Mouse (Mus musculus): ENCODE measurements at regions not wholly inside any gene's neighbourhood (a gene's known extent, or its start where the extent isn't known, plus 50 kb on each side); places are given as distances from the start of the nearest gene placed in this dataset.

GRCm38 (mm10) chrX:145848937-145849783 is 344.2 kb upstream of the Amot start:
- peak; percentile 90 for DNase-seq
- intact Hi-C loops (cut with DNase I), result no loop called here

DNA sequence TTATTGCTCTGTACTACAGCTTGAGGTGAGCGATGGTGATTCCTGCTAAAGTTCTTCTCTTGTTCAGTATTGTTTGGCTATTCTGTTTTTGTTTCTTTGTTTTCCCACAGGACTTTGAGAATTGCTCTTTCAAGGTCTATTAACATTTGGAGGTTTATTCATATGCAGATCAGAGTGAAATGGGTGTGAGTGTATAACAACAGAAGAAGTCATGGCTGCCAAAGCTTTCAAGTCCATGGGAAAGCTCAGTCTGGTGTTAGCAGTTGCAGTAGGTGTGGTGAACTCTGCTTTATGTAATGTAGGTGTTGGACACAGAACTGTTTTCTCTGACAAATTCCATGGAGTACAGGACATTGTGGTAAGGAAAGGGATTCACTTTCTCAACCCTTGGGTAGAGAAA is 328.1 kb upstream of the Amot start:
- no peak for DNase-seq
- intact Hi-C loops (cut with DNase I), result no loop called here

- no peak for DNase-seq
- intact Hi-C loops (cut with DNase I), result no loop called here
Measured at GRCm38 (mm10) chrX:145812995-145813394, 308.0 kb upstream of the Amot start.
